Mouse (Mus musculus) adrenal gland, postnatal 36 days (tissue): ENCODE results near the gene Nrg4. TPM values are rescaled to one million over a fixed set of nuclear protein-coding genes. Genes with fewer than 3 reads are reported as not detected.
"Not testable (repeated sequence)": the region's sequence is repeated elsewhere in the genome, so short reads cannot be mapped to it uniquely, and the experiment has no call there.

Source experiments
- DNase-seq, 2 experiments: peaks; one replicate each; pipeline ENCODE4 v3.0.0; 2021; ENCODE audit warnings: mixed read lengths in 1 of 2
- total RNA-seq, 2 experiments: library from RNA; stranded (reverse); gene quantifications; 2 replicates each; pipeline ENCODE4 v1.2.3; 2021

Gene Nrg4
- total RNA-seq, 2 experiments from 2014 or later = 23.8 to 31.0 TPM

DNA sequence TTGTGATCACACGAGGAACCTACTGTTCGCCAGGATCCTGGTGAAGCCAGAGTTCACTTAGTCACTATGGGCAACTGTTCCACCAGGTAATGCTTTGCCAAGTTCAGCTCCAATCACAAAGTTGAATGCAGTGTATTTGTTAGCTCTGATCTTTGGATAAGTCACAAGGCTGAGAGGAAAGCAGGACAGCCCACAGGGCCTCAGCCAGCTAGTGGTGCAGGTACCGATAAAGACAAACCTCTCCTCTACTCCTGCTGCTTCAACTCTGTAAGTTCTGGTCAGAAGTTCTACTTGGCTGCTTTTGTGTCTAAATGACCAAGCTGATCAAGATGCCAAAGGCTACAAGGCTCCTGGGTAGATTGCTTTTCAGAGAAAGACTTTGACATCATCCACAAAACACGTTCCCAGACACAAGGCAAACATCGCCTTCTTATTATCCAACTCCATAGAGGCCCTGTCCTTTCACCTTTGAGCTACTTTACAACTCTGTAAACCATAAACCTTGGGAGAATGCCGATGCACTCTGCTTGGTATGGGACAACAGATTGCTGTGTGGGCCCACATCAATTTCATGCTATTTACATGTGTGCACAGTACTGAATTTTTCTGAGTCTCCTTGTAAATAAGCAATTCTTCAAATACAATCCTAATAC is 75.9 kb downstream of the Nrg4 start:
- no peak for DNase-seq

DNA sequence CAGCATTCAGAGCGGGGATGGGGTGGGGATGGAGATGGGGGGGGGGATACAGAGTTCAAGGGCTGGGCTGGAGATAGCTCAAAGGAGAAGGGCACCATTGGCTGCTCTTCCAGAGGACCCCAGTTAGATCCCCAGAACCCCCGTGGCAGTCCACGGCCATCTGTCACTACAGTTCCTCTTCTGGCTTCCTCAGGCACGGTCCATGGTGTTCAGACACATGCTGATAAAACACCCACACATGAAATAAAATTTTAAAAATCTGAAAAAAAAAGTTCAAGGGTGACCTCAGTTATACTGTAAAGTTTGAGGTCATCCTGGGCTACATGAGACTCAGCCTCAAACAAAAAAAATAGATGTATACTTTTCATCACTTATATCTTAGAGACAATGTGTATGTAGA is 78.2 kb downstream of the Nrg4 start:
- no peak for DNase-seq

DNA sequence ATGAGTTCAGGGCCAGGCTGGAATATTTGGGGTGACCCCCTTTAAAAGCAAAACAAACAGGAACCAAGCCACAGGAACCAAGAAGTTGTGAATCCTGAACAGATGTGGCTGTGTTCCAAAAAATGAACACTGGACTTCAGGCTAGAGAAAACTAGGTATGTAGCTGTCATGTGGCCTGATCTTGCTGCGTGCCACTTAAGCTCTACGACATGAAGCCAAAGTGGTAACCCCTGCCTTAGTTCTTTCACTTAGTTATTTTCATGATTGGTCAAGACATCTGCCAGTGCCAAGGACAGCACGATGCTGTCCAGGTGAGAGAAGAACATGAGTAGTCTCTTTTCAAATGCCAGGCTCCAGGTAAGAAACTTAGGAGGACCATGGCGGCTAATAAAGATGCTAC is 79.7 kb downstream of the Nrg4 start:
- DNase-seq = no peak

DNA sequence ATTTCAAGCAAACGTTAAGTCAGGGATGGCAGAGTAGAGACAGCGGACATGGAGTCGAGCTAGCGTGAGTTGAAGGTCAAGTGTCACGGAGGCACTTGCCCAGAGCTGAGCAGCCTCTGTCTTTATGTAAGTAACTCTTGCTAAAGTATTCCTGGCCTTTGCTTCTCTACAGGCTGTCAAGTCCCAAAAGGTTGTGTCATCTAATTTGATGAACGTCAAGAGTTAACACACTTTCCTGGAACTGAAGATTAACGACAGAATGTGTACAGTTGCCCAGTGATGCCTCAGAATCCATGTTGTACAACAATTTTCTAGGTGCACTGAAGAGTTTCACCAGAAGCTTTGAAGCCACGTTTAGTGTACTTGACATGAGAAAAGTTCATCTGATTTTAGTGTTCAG is 80.2 kb downstream of the Nrg4 start:
- DNase-seq = no peak

DNA sequence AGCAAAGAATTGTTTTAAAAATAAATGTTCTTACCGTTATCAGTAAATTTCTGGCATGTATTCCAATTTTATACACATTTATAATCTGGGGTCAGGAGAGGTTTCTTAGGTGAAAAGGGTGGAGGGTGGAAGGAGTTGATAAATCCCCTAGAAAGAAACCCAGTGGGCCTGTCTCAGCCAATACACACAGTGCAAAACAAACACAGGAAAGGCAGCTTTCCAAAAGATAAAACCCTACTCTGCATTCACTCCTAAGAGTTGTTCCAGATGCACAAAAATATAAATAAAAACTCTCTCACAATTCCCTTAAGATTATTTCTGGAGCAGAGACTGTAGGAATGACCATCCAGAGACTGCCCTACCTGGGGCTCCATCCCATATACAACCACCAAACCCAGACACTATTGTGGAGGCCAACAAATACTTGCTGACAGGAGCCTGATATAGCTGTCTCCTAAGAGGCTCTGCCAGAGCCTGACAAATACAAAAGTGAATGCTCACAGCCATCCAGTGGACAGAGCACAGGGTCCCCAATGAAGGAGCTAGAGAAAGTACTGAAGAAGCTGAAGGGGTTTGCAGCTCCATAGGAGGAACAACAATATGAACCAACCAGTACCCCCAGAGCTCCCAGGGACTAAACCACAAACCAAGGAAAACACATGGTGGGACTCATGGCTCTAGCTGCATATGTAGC is 81.4 kb downstream of the Nrg4 start:
- not testable (repeated sequence) for DNase-seq

DNA sequence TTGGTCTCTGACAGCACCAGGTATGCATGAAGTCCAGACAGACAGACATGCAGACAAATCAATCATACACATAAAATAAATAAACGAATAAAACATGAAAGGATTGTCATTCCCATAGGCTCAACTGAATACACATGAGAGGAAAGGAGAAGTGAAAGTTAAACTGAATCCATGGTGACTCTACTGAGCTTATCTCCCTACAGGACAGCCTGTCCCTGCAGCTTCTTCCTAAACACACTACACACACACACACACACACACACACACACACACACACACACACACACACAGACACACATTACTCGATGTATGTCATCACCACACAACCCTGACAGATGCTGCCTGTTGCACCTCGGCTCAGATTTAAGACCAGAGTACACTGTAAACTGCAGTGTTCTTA is 82.6 kb downstream of the Nrg4 start:
- no peak for DNase-seq

DNA sequence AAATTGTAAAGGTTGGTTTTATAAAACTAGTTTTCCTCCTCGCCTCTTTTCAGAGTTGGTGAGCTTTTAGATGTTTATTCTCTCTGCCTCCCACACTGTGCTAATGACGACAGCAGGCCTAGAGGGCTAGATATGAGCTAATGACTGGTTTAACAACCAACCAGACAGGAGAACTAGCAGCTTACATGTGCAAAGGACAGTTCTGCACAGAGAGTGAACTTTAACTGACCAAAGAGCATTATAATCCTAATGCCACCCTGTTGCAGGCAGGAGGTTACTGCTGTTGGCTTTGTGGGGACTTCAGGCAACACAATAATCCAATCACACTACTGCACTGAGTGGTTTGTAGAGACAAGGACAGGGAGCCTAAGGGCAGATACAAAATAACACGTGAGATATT is 83.4 kb downstream of the Nrg4 start:
- no peak for DNase-seq

DNA sequence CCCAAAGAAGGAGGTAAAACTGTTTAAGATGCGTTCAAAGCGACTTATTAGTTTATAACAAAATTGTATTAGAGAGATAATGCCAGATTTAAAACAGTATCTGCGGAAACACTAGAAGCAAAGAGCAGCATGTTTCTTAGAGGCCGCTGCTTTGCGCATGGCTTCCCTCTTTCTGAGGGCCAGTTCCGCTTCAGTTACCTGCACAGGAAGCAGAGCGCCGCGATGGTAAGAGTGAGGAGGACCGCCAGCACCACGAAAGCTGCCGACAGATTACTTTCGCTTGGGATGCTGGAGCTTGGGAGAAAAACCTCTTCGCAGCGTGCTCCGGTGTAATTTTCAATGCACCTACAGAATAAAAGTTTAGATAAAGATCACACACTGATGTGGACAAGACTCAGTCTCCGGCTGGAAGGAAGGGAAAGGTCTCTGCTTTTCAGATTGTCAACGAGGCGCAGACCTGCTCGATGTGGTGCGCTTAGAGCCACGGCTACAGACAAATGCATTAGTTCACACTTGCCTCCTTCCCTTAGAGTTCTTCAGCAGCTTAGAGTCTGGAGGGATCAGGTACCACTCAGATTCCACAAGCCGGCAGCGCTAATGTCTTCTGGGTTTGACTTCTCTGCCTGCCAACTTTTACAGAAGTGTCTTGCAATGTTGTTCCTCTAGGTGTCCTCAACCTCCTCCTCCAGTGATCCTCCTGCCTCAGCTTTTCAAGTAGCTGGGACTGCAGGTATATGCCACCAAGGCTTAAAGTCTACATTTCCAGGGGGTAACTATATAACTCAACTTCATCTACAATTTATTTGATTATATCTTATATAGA is 84.6 kb downstream of the Nrg4 start:
- DNase-seq = no peak

DNA sequence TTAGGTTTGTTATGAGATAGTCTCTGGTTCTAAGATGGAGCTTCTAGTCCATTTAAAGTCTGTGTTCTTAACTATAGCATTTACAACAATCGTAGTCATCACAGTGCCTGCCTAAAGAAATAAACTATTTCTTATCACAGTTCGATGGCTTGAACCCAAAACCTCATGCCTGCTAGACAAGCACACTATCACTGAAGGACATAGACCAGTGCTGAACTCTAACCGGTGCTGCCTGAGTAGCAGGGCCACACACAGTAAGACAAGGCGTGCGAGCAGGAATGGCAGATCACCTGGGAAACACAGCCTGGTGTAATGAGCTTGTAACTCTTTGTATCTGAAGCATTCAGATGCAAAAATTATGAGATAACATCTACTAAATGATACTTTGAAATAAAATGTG is 85.8 kb downstream of the Nrg4 start:
- DNase-seq = no peak

DNA sequence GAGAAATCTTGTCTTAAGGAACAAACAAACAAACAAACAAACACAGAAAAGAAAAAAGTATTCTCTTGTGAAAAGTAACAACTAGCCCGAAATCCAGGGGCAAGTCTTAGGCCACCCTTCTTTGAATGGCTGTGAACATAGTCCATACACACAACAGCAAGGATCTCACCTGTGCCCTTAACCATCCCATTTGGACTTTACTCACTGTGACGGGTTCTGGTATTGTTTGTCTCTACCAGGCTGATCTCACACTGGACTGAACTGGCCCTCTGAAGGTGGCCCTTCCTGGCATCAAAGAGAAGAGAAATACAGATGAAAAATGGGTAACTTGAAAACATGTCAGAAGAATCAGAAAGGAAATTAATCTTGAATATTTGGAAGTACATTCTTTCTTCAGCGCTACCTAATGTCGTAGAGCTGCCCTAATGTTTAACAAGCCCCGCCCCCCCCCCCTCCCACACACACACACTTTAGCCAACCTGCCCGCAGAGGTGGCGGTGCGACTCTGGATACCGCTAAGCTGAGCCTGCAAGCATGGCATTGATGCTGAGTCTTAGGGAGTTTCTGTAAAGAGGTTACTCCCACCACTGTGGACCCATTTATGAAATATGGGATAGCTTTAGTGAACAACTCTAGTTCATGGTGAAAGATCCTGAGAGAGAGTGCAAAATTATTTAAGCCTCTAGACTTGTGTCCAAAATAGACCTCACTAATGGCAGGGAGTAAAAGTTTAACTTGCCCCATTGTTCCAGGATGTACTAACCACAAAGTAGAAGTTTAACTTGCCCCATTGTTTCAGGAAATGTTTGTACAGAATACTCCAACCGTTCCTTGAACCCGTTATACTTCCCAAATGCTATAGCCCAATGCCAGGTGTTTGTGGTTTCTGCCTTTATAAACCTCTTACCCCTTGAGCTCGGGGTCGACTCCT is 90.1 kb downstream of the Nrg4 start:
- DNase-seq = no peak

DNA sequence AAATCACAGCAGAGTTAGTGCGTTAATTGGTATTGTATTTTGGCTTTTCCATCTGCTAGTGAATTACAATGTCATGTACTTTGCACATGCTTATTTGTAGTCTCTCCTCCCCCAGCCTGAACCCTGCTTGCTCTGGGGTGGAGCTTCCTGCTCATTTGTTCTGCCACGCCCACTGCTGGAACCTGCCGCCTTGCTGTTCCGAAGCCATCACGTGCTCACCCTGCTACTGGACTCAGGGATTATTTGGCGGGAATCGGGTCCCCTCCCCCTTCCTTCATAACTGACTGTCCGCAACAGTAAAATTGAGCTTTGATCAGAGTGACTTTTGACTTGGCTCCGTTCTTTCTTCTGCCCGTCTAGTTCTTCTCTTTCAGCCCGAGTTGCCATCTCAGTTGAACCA is 93.6 kb downstream of the Nrg4 start:
- peak in 1 of 2 experiments; percentile 25 for DNase-seq

DNA sequence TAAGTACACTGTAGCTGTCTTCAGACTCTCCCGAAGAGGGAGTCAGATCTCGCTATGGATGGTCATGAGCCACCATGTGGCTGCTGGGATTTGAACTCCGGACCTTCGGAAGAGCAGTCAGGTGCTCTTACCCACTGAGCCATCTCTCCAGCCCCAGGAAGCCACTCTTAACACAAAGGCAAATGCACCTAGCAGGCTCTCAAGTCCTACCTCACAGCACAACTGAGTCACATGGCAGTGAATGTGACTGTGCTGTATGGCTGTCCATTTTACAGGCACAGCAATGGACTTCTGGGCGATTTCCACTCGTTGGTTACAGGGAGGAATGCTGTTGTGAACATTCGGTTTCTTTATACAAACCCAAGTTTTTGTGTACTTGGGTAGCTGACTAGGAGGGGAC is 94.1 kb downstream of the Nrg4 start:
- no peak for DNase-seq

DNA sequence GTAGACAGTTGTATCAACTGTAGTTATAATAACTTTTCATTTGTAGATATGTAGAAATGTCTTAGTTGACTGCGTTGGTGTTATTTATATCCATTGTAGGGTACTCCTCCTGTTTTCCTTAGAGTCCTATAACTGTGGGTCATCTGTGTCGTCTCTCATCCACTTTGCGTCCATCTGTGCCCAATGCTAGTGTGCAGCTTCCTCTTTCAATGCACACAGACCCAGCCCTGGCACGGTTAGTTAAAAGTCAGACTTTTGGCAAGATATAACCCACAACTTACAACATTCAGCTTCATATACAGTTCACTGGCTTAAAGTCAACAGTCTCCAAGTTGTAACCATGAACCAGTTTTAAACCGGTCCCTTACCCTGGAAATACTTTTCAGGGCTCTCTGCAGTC is 94.5 kb downstream of the Nrg4 start:
- DNase-seq = no peak

DNA sequence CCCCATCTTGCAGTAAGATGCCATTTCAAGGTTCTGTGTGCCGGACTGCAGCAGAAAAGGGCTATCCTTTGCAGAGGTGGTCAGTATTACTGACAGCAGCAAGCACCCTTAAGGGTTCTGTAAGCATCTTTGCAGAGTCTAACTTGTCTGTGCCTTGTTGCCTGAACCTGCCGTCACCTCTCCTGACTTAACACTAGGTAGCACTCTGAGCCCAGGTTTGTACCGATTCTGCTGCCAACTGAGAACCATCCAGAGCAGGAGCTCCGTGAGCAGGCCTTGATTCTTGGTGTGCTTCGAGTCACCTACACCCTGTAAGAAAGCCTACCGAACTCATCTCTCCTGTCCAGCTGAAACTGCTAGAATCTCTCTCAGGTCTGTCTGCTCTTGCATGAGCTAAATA is 95.1 kb downstream of the Nrg4 start:
- DNase-seq = no peak

DNA sequence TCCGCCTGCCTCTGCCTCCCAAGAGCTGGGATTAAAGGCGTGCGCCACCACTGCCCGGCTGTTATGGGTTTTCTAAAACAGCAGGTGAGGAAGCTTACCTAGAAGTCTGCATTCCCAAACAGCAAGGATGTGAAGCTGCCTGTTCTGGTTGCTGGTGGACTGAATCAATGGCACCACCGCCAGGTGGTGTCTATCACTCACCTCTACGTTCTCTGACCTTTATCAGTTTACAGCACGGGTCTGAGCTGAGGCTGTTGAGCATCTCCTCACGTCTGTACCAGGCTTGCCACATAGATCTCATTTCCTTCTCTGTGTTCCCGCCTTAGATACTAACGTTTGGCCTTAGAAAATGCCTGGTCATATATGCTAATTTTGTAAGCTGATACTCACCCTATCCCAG is 97.6 kb downstream of the Nrg4 start:
- no peak for DNase-seq

DNA sequence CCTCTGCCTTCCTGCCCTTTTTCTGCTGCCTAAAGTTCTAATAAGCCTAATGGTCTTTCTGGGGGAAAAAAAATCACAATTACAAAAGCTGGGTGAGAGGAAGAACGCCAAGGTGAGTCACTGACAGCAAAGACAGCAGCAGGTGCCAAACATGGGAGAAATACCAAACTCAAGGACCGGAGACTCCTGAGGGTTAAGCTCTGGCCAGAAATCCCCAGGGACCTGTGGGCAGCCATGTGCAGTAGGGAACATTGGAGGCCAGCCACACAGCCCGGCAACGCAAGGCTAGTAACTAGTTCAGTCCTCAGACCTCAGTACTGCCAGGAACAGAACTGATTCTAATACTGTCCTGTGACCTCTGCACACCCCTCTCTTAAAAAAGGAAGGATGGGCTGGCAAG is 98.5 kb downstream of the Nrg4 start:
- peak in 1 of 2 experiments; percentile 43 for DNase-seq

DNA sequence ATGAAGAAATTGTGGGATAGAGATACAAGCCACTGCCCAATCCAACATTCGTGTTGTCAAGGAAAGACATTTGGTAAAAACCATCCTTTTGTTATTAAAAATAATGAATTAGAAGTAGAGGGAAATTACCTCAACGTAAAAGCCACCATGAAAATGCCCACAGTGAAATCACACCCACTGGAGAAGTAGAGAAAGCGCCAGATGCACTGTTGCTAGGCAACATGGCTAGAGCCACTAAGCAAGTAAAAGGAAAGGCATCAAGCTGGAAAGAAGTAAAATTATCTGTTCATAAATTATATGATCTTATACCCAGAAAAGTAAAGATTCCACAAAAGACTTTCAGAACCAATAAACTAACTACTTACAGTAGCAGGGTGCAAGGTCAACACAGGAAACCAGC is 100.4 kb downstream of the Nrg4 start:
- no peak for DNase-seq

DNA sequence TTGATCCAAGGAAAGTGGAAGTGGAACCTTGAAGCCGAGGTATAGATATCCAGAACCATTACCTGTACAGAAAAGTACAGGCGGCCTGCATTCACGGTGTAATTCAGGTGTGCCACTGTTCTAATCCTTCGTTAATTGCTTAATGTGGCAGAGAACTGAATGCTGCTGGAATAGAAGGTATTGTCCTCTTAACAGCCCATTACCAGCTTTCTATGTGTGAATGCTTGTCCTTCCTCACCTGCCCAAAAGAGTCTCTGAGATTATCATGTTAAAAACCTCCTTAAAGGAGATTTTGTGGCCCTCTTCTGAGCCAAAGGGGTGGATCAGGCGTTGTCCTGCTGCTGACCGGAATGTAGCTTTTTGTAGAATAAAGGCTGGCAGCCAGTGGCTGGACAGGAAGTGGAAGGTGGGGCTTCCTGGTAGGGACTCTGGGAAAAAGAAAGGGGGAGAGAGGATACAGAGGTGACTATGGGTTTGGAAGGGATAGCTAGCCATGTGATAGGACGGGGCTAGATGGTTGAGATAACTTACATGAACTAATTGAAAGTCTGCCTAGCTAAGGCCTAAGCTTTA is 101.4 kb downstream of the Nrg4 start:
- no peak for DNase-seq

DNA sequence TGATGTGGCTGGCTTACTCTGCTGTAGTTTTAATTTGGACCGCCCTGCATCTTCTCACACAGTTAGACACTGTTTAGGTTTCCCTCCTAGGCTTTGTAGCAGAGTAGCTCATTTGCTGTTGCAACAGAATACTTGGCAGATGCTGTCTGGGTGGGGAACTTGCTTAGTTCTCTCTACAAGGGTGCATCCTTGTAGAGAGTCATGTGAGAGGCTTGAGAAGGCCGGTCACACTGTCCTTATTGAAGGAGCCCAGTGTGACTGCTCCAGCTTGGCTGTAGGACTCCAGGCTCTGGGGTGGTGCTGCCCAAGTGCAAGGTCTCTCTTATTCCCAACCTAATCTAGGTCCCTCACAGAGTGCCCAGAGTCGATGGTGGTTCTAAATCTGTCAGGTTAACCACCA is 109.3 kb downstream of the Nrg4 start:
- DNase-seq = no peak

DNA sequence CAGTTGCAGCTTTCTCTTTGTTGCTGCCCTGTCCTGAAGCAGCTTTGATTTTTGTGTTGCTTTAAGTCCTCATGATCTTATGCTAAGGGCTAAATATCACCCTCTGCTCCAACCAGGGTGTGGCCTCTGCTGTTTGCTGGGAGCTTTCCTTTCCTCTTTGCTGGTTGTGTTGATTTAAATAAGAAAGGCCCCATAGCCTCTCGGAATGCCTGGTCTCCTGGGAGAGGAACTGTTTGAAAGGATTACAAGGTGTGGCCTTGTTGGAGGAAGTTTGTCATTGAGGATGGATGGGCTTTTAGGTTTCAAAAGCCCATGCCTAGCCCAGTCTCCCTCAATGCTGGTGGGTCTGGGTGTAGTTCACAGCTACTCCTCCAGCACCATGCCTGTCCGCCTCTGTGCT is 110.6 kb downstream of the Nrg4 start:
- DNase-seq = no peak

DNA sequence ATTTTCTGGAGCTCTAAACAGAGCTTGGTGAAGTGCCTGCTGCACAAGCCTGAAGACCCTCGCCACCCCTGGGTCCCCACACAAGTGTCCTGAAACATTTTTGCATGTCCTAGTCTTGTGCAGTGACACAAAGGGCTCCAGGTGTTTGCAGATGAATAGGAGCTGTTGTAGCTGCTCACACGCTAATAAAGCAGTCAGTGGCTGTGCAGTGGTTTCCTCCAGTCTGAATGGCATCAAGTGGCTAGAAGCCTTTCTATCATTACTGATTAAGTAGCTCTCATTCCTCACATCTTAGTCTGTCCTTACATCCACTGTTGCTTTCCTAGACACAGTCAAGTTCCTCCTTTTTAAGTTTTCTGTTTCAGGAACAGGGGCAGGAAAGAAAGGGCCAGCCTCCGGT is 111.0 kb downstream of the Nrg4 start:
- DNase-seq = no peak

DNA sequence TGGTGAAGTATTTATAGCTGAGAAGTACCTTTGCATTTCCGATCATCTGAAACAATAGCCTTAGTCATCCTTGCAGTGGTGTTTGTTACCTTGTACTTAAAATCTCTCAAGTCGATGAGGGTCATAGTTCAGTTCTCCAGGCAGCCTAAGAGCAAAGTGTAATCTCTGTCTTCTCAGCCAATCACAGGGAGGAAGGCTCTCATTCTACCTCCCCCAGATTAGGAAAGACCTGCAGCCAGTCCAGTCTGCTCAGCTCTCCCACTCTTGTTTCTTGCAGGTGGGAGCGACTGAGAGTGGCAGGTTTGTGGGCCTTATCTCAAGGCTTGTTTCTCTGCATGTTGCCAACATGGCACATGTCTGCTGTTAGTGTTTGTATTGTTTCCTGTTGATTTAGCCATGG is 111.6 kb downstream of the Nrg4 start:
- no peak for DNase-seq
